ENCODE assay signal across 13 mouse cellular contexts in the genomic region with DNA sequence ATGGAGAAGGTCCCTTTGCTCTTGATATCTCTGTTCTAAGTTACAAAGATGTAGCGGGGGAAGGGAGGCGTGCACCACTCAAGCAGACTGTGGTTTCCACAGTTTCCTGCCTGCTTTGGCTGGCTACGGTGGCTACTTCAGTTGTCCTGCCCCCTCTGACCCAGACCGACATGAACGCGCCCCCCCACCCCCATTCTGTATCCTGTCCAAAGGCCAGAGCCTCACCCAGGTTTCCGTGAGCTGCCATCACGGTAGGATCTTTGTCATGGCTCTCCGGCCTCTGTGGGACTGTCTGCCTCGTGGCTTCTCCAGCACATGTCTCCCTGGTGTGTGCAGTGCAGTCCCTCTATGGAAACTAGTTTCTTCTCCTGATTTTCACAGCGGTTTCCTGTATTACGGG. TPM values are rescaled to one million over a fixed set of nuclear protein-coding genes. Genes with fewer than 3 reads are reported as not detected.
DNase-seq lines count a peak whose midpoint lies in the region; ATAC-seq lines count a peak whose summit lies in the region.
"Had no signal": no experiment of that assay in that cellular context is flagged by ENCODE, and none has a peak within 500 bp of the region (broad histone marks: within the 10 kb centered on the region; RNA-seq: fewer than 3 reads in every experiment).

No protein-coding gene starts in this region.

- peaks cover 13% of the 10 kb centered on the region for H3K4me1 ChIP-seq in hindbrain, embryonic 13.5 days (replicated peaks)
- H3K4me1 ChIP-seq in hindbrain, embryonic 14.5 days (replicated peaks; ENCODE audit: control insufficient read depth, insufficient read depth, low read length) = peaks cover 10% of the 10 kb centered on the region; the same call in 1 of the 2 replicates

- H3K27ac ChIP-seq in hindbrain, embryonic 13.5 days = peak overlapping the region; percentile 44
- H3K27ac ChIP-seq in hindbrain, embryonic 14.5 days = no peak overlapping the region; the same call in 1 of the 2 replicates
- H3K27ac ChIP-seq: heart, adult 2 months; liver, embryonic 13.5 days had no signal

- no peak overlapping the region for H3K9ac ChIP-seq in hindbrain, embryonic 13.5 days
- no peak overlapping the region for H3K9ac ChIP-seq in hindbrain, embryonic 14.5 days
- H3K9ac ChIP-seq: liver, embryonic 13.5 days had no signal

- WGBS in hindbrain, embryonic 13.5 days = 90% methylated on average over 12 of the region's 12 CpGs
- 87% methylated on average over 12 of the region's 12 CpGs for WGBS in hindbrain, embryonic 14.5 days

- ATAC-seq in hindbrain, embryonic 13.5 days (ENCODE audit: low FRiP score) = no peak
- no peak for ATAC-seq in hindbrain, embryonic 14.5 days (ENCODE audit: low FRiP score)
- ATAC-seq in megakaryocyte-erythroid progenitor cell, adult 5-6 weeks (replicated peaks; ENCODE audit: low FRiP score, low TSS enrichment, poor library complexity, severe bottlenecking) = peak; percentile 37; the same call in 1 of the 2 replicates
- ATAC-seq in erythroid progenitor cell, adult 5-6 weeks (replicated peaks; ENCODE audit: low FRiP score, poor library complexity, severe bottlenecking) = no peak

- H3K4me3 ChIP-seq in hindbrain, embryonic 13.5 days = no peak overlapping the region
- no peak overlapping the region for H3K4me3 ChIP-seq in hindbrain, embryonic 14.5 days (replicated peaks; ENCODE audit: low read length)
- H3K4me3 ChIP-seq: heart, adult 2 months; liver, embryonic 13.5 days had no signal

- no peaks in the 10 kb centered on the region for H3K27me3 ChIP-seq in hindbrain, embryonic 13.5 days
- no peaks in the 10 kb centered on the region for H3K27me3 ChIP-seq in hindbrain, embryonic 14.5 days (ENCODE audit: control insufficient read depth, insufficient read depth, low read length)
- H3K27me3 ChIP-seq: liver, embryonic 13.5 days had no signal

- no peaks in the 10 kb centered on the region for H3K36me3 ChIP-seq in hindbrain, embryonic 13.5 days
- H3K36me3 ChIP-seq in hindbrain, embryonic 14.5 days (replicated peaks; ENCODE audit: control insufficient read depth, insufficient read depth) = no peaks in the 10 kb centered on the region
- H3K36me3 ChIP-seq: liver, embryonic 13.5 days had no signal

- no peak overlapping the region for H3K4me2 ChIP-seq in hindbrain, embryonic 13.5 days
- no peak overlapping the region for H3K4me2 ChIP-seq in hindbrain, embryonic 14.5 days (replicated peaks)
- H3K4me2 ChIP-seq: liver, embryonic 13.5 days had no signal

- H3K9me3 ChIP-seq in hindbrain, embryonic 13.5 days = no peaks in the 10 kb centered on the region
- H3K9me3 ChIP-seq in hindbrain, embryonic 14.5 days (ENCODE audit: control insufficient read depth, low read length) = no peaks in the 10 kb centered on the region
- H3K9me3 ChIP-seq: liver, embryonic 13.5 days had no signal

- DNase-seq in hindbrain, embryonic 14.5 days (ENCODE audit: low spot score) = no peak
- peak; percentile 56 to 59 for DNase-seq in spleen, adult 18-20 months
- no peak for DNase-seq in spleen, postnatal 14 days (ENCODE audit: low spot score in 2 of 2)
- peak; percentile 67 for DNase-seq in thymus, postnatal 4 days
- DNase-seq in testis, postnatal 14 days (ENCODE audit: low spot score) = no peak
- DNase-seq: cerebellum, adult 9-10 months; liver, embryonic 13.5 days had no signal

RNA-seq across cellular contexts. Expression of a gene that starts 15.4 kb away (rescaled TPM):
- polyA plus RNA-seq in hindbrain, embryonic 13.5 days (2015; fragmentation: Nextera tagmentation; extraction: Ambion mirVana) = 0.14 TPM in 1 of 2 replicates, not detected in the other
- not detected in 2 replicates for polyA plus RNA-seq in hindbrain, embryonic 14.5 days (2014; fragmentation: Nextera tagmentation; extraction: Ambion mirVana)
- not detected in 2 replicates for total RNA-seq in megakaryocyte-erythroid progenitor cell, adult 5-6 weeks (2014; fragmentation: Nextera tagmentation)
- 0.65 TPM in 1 of 2 replicates, not detected in the other for total RNA-seq in megakaryocyte-erythroid progenitor cell, adult 5-6 weeks (2017)
- not detected in 2 replicates for total RNA-seq in erythroid progenitor cell, adult 5-6 weeks (2015; ENCODE audit: low replicate concordance)
- not detected in 2 replicates for total RNA-seq in erythroid progenitor cell, adult 5-6 weeks (2017; ENCODE audit: low replicate concordance)
- total RNA-seq: hindbrain, postnatal 0 days; layer of hippocampus, postnatal 14 days had no signal
- polyA plus RNA-seq: heart, adult 2 months; hindbrain, postnatal 0 days; liver, embryonic 13.5 days had no signal

RNA-seq across cellular contexts. Expression of a gene that starts 58.3 kb away (rescaled TPM):
- 0.30 and 0.60 TPM in 2 replicates for polyA plus RNA-seq in hindbrain, embryonic 13.5 days (2015; fragmentation: Nextera tagmentation; extraction: Ambion mirVana)
- 0.52 TPM in 2 replicates for polyA plus RNA-seq in hindbrain, embryonic 14.5 days (2014; fragmentation: Nextera tagmentation; extraction: Ambion mirVana)
- 17.2 and 22.9 TPM in 2 replicates for total RNA-seq in megakaryocyte-erythroid progenitor cell, adult 5-6 weeks (2014; fragmentation: Nextera tagmentation)
- total RNA-seq in megakaryocyte-erythroid progenitor cell, adult 5-6 weeks (2017) = 22.0 and 26.8 TPM in 2 replicates
- total RNA-seq in erythroid progenitor cell, adult 5-6 weeks (2015; ENCODE audit: low replicate concordance) = 4.3 and 12.2 TPM in 2 replicates
- 6.4 and 22.1 TPM in 2 replicates for total RNA-seq in erythroid progenitor cell, adult 5-6 weeks (2017; ENCODE audit: low replicate concordance)

Comparison
In these comparisons a context has a peak if more than half of its experiments do, and no peak if none do; other contexts are left out.
1. DNase-seq: peak in spleen, adult 18-20 months (2 of 2) and thymus, postnatal 4 days (single experiment); none in hindbrain, embryonic 14.5 days (single experiment), spleen, postnatal 14 days (0 of 2) and testis, postnatal 14 days (single experiment).